Mouse (Mus musculus): ENCODE results near the gene Dcst1. TPM values are rescaled to one million over a fixed set of nuclear protein-coding genes. Genes with fewer than 3 reads are reported as not detected.

The Dcst1 gene
- total RNA-seq, 2 experiments from 2014 or later = 0.59 TPM; not detected in 1

DNA sequence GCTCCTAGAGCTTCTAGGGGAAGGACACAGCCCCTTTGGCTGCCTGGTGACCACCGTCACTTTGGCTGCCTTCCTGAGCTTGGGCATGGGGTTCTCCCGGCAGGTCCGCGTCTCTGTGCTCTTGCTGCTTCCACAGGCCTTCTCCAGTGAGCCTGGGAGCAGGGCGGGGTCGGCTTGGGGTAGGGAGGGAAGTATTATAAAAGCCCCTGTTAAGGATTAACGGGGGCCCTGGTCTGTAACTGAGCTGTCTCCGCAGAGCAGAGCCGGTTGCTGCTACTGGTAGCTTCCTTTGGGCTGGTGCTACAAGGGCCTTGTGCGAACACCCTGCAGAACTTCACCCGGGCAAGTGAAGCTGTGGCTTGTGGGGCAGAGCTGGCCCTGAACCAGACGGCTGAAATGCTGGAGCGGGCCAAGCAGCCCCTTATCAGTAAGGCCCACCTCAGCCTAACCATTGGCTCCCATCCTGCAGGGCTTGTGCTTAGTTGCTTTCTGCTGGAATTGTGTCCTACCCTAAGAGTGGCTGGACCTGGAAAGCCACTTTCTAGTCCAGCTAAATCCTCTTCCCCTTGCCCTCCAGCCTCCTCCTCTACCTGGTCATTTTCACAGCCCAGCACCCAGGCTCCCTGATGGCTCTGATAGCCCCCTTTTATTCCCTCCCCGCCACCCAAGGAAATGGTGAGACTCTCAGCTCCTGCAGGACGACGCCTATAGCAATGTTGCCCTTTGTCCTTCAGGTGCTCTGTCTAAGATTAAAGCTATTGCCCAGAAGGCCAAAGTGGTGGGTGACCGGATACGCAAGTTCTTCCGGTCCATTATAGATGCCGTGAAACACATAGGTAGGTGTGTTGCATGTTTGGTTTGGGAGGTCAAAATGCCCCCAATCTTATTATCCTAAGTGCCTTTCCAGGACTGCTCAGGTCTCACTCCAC, 697 bp upstream of the Dcst1 start:
- no peak for DNase-seq (ENCODE audit: low spot score in 2 of 2)

DNA sequence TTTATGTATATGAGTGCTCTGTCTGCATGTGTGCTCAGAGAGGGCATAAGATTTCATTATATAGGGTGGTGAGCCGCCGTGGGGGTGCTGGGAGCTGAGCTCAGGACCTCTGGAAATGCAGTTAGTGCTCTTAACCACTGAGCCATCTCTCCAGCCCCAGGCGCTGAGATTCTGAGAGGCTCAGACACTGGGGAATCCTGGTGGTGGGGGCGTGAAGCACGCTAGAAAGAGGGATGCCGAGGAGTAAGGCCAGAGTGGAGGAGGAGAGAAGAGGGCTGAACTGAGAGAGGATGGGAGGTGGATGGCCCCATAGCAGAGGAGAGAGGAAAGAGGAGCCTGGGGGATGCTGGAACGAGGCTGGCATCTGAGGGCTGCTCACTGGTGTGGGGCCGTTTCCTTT, 422 bp downstream of the Dcst1 start:
- no peak for DNase-seq (ENCODE audit: low spot score in 2 of 2)

DNA sequence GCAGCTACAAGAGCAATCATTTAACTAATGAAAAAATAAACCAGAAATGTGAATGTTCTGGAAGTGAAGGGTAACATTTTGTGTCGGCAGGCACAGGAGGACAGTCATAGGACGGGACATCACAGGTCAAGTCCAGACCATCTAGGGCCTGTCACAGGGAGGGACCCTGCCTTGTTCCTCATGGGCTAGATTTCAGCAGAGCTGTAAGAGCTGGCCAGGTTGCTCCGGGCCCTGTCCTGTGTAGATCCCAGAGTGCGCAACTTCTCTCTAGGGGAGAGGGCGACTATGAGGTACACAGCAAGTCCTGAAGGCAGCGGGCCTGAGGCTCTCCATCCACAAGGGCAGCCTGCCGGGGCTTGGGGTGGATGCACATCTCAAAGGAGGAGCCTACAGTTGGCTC, 3.4 kb downstream of the Dcst1 start, which contains the start of gene Dcst2:
TSS of gene Dcst2 (plus strand) at position 301 of the 400 bp plus-strand sequence.
- DNase-seq (ENCODE audit: low spot score in 2 of 2) = no peak

DNA sequence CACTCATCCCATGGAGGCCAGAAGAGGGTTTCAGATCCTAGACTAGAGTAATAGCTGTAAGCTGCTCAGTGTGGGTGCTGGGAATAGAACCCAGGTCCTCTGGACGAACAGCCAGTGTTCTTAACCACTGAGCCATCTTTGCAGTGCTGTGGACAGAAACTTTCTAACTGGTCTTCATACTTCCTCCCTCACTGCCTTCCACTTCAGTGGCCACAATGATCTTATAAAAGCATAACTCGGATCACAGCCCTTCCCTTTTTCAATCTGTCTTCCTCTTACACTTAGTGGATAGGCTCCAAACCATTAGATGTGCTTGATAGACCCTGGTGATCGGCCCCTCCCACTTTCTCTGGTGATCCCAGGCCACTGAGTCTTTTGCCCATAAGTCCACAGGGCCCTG, 4.8 kb downstream of the Dcst1 start:
- no peak for DNase-seq (ENCODE audit: low spot score in 2 of 2)

DNA sequence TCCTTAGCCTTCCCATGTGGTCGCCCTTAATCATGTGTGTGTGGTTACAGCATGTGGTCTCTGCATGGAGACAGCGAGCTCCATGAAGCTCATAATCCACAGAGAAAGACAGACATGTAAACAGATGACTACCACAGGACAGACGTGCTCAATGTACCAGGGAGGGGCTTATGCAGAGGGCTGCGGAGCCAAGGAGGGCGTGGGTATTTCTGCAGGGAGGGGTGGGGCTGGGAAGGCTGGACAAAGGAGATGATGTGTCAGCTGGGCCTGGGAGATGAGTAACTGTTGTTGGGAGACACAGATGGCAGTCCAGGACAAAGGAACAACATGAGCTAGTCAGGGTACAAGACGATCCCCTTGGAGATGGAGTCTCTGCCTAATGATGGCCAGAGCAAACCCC, 5.4 kb downstream of the Dcst1 start:
- DNase-seq (ENCODE audit: low spot score in 2 of 2) = peak in 1 of 2 experiments; percentile 8

DNA sequence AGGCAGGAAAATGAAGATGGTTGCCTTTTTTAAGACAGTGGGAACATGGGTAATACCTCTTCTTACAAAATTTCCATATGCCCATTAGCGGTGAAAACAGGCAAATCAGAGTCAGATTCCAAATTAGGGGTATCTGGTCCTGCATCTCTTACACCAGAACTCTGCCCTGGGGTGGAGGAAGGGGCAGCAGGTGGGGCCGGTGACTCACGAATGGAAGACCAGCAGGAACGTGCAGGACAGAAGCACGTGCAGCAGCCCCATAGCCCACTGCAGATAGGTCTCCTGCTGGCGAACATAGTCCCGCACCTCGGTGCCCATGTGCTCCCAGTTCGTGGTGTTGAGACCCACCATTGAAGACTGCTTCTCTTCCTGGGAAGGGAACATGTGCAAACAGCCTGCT, 9.0 kb downstream of the Dcst1 start:
- peak in 1 of 2 experiments; percentile 8 for DNase-seq (ENCODE audit: low spot score in 2 of 2)

DNA sequence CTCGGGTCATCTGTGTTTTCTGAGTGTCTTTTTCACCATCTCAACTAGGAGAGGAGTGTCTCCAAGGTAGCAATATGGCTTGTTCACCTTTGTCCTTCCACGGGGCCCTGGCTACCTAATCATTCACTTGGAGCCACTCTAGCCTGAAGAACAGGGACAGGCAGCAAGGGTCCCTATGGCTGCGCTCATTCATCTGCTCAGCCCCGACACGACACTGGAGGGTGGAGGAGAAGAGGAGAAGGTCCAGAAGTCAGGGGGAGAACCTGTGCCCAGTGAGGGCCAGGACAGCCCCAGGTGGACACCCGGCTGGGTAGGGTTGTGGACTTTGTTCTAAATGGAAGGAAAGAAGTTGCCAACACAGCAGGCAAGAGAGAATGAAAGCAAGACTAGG, 9.5 kb downstream of the Dcst1 start:
- peak in 1 of 2 experiments; percentile 8 for DNase-seq (ENCODE audit: low spot score in 2 of 2)

DNA sequence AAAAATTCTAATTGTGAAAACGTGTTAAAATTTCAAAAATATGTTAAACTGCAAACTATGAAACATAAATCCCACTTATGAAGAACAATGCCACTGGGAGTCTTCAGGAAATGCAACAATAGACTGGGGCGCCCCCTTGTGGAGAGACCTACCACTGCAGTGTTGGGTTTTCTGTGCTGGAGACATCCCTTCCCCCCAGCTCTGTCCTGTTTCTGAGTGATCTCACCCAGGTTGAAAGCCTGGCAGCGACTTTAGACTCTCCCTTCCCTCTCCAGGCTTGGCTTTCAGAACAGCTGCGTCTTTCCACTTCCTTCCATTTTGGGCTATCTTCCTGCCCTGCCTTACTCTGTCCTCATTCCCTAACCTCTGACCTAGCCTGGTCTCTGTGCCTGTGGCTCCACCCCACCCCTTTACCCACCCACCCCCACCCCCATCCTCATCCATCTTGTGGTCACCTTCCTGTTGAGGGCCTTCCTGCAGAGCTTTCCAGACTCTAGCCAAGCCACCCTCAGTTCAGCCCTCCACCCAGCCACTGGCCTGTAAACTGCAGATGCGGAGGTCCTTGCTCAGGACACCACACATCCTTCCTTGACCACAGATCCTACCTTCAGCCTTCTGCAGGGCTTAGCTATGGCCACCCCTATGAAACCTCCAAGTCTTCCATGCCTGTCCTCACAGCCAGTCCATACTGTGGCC, 10.1 kb downstream of the Dcst1 start:
- peak; percentile 89 to 90 for DNase-seq (ENCODE audit: low spot score in 2 of 2)

DNA sequence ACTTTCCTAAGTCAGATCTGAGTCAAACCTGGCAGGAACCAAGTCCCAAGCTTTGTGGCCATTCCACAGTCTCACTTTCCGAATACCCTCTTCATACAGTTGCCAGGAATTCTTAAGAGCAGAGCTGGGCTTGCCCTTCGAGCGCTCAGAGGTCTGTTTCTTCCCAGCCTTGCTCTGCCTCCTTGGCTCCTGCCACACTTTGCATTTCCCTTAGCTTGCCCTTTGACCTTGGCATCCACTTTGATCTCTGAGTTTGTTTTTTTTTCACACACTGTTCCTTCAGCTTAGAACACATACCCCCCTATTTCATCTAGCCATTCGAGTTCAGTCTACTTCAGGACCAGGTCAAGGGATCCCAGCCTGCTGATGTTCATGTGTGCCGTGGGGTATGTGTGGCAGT, 13.8 kb downstream of the Dcst1 start:
- DNase-seq (ENCODE audit: low spot score in 2 of 2) = no peak

DNA sequence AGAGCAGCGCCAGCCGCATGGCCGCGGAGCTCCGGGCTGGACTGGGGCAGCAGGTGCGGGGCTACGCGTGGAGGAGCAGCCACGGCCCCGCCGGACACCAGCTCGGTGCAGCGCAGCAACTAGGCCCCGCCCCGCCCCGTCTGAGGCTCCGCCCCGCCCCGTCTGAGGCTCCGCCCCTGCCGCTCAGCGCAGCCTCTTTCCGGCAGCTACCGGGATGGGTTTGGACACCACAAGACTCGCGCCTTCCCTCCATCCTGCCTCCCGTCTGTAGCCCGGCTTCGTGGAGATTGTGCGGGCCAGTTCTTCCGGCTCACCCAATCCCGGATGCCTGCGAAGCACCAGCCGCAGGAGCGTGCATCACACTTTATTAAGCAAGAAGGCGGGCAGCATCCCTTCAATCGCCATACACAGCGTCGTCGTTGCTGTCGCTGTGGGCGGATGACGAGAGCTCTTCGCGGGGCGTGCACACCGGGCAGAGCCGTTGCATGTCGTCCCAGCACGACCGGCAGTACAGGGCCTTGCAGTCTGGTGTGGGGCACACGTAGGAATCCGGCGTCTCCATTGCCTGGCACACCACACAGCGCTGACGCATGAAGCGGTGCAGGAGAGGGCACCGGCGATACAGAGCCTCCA, 15.1 kb downstream of the Dcst1 start, which contains the start of gene Adam15:
TSS of gene Adam15 (minus strand) at position 128 of the 633 bp plus-strand sequence.
- DNase-seq (ENCODE audit: low spot score in 2 of 2) = peak; percentile 91 to 92

DNA sequence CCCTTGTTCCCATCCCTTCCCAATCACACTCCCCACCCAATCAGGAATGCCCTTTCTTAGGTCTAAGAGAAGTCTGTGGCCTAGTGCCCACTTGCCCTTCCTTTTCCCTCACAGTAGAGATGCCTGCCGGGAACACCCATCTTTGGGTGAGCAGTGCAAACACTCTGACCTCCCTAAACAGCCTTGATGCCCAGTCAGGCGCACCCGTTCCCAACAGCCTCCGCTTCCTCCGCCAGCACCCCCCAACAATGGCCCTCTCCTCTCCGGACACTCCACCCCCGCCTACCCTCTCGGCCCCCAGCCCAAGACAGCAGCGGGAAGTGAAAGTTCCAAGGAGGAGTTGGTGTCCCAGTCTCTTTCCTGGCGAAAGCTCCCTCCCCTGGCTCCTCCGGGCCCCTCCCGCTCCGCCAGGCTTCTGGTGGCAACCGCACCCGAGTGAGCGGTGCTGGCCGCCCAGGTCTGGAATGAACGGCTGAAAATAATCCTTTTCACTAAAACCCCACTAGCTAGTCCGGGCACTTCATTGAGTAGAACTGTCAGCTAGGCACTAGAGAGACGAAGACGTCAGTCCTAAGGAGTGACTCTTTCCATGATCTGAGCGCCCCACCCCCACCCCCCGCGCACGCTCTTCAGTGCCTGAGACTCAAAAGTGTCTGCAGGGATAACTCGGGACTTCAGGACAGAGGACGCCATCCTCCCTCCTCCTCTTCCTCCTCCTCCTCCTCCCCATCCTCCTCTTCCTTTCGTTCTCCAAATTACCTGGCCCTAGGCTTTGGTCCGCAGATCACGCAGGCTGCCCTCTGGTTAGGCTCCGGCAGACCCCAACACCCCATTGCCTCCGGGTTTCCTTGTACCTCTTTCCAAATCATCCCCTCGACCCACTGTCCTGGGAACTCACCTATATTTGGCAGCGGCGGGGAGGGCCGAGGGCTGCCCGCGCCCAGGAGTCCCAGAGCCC, 15.9 kb downstream of the Dcst1 start:
- DNase-seq (ENCODE audit: low spot score in 2 of 2) = peak in 1 of 2 experiments; percentile 50

DNA sequence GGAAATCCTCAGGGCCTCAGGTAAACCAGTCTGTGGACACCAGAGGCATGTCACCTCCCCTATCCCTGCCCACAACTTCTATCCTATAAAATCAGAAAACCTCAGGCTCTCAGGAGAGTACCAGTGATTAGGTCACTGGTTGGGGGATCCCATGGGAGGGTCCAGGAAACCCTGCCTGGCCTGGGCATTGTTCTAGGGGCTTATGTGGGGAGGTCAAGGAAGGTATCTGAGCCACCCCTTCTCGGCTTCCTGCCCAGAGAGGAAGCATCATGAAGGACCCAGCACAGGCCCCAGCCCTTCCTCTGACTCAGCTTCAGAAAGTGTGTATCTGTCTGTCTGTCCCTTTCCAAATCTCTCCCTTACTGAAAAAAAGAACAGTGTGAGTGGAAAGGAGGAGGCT, 17.1 kb downstream of the Dcst1 start:
- DNase-seq (ENCODE audit: low spot score in 2 of 2) = no peak

DNA sequence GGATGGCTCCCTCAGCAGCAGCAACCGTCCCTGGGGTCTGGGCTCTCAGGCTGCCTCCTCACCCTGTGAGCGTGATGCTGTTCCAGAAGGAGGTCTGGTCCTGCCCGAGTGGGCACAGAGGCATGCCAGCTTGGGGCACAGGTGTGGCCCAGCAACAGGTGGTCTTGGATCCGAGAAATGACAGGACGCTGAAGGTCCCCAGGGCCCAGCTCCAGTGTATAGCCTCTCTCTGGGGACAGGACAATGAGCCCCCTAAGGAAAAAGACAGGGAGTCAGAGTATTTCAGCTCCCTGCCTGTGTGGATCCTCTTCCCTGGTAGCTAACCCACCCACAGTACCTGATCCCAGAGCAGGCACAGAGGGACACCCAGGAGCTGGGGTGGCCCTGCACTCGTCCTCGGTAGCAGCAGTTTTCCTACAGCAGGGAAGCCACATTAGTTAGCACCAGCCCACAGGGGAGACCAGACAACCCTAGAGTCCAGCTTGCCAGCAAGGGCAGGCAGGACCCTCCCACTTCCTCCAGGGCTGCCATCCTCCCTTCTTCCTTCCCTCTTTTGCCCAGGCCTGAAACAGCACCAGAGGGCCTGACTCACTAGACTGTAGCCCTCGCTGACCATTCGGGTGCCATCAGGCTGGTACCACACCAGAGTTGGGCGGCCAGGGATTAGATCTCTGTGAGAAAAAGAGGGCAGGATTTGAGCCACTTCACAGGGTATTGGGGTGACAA, 18.1 kb downstream of the Dcst1 start:
- DNase-seq (ENCODE audit: low spot score in 2 of 2) = peak in 1 of 2 experiments; percentile 14

DNA sequence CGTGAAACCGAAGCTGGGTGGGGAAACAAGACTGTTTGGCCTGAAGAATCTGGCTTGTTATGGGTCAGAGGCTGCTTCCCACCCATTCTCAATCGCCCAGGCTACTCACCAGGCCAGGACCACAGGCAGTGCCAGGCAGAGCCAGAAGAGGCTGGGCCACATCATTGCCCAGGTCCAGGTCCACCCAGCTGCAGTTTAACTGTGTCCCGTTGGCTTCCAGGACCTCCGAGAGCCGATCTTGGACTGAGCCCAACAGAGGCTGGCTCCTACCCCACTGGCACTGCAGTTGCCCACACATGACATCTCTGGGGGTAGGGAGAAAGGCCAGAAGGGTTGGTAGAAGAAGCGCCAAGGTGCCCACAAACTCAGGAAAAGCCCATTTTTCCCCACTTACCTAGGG, 21.8 kb downstream of the Dcst1 start:
- peak in 1 of 2 experiments; percentile 24 for DNase-seq (ENCODE audit: low spot score in 2 of 2)

DNA sequence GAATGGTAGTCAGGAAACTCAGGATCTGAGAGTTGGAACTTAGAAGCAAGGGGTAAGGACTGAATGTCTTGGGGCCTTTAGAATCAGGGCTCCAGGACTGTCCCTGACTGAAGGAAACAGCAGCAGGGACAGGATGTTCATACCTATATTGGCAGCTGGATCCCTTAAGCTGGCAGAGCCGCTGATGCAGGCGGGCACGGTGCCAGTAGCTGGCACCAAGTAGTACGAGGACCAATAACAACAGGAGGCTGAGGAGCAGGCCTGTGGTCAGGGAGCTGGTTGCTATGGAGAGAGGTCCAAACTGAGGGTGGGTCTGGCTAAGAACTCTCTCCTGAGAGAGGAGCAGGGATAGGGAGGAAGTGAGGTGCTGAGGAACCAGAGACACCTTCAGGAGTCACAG, 23.3 kb downstream of the Dcst1 start:
- DNase-seq (ENCODE audit: low spot score in 2 of 2) = peak in 1 of 2 experiments; percentile 16

DNA sequence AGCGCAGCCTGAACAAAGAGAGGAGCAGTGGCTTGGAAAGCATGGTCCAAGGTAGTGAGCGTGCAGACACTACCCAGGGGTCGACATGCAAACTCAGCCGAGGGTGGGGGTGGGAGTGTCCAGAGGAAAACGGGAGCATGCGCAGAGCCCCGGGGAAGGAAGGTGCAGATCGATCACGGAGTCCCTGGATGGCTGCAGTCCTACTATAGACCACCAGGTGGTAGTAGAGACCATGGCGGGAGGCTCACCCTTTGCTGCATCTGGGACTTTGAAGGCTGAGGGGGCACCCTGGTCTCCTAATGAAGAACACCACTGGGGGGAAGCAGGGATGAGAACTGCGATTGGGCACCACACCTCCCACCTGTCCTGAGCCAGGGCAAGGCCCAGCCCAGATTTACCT, 24.6 kb downstream of the Dcst1 start:
- peak; percentile 91 to 92 for DNase-seq (ENCODE audit: low spot score in 2 of 2)

DNA sequence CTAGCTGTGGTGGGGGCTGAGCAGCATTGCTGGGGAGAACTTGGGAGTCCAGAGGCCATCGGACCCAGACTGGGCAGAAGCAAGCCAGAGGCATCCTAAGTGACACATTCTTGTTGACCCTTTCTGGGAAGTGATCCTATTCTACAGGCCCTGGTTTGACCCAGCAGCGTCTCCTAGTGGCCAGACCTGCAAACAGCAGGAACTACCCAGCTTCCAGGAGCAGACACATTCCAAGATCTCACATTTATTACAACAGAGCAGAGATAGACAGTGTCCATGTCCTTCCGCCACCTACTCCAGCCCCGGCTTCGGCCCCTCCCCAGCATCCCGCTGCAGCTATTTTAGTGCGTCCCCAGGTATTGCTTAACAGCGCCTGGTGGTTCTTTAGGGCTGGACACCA, 25.6 kb downstream of the Dcst1 start:
- peak; percentile 80 to 81 for DNase-seq (ENCODE audit: low spot score in 2 of 2)

DNA sequence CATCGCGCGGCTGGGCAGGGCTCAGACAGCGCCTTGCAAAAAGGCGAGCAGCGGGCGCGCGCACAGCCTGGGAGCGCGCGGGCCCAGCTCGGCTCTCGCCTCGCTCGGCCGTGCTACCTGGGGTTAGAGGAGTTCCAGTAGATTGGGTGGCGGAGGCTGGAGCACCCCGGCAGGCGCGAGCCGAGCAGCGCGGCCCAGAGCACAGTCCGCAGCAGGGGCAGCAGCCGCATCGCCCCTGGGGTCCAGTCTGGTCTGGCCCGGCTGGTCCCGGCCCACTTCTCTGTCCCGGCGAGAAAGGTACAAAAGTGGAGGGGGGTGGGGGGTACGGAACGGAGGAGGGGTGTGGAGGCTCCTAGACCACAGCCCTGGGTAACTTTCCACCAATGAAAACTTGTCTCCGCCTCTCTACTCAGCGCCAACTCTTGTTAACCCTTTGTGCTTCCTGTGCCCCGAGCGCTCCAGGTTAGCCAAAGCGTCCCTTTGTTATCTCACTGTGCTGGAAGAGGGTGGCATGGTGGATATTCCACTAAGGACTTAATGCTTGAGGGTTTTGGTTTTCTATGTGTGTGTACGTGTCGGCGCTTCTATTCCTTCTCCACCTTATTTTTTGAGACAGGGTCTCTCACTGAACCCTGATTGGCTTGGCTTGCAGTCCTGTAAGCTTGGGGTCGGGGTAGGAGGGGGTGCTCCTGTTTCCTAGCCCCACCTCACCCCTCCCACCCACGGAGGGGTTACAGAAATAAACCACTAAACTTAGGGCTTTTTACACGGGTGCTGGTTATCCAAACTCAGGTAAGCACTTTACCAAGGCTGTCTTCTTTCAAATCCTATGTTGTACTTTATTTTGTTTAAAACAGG, 27.1 kb downstream of the Dcst1 start, which contains the start of gene Efna4:
TSS of gene Efna4 (minus strand) at position 308 of the 858 bp plus-strand sequence.
- peak in 1 of 2 experiments; percentile 55 for DNase-seq (ENCODE audit: low spot score in 2 of 2)
